Mouse (Mus musculus) thymus, adult 2 months (tissue): ENCODE measurements around the gene Duoxa1.

Experiments used
- CTCF ChIP-seq: fragments of 200-500 bp; IDR thresholded peaks from 2 replicates; pipeline ENCODE4 v1.5.1; 2012; ENCODE audit warnings: mild to moderate bottlenecking, control low read depth, low read length, moderate library complexity, borderline replicate concordance; ENCODE audit not compliant: control insufficient read depth, poor library complexity, insufficient read depth; ENCODE audit errors: extremely low read depth
- POLR2A ChIP-seq: fragments of 200-500 bp; IDR thresholded peaks from 2 replicates; pipeline ENCODE4 v1.6.1; 2012; ENCODE audit warnings: mild to moderate bottlenecking, low read length, control low read depth, moderate library complexity; ENCODE audit not compliant: control insufficient read depth, poor library complexity, insufficient read depth; ENCODE audit errors: extremely low read depth

GRCm38 (mm10) chr2:122301921-122302573, 11.5 kb downstream of the Duoxa1 start:
- TF ChIP-seq POLR2A (no peak), CTCF (no peak)
